Mouse (Mus musculus) macrophage (primary cell): Measurements from ENCODE around the gene Cntln. TPM values are rescaled to one million over a fixed set of nuclear protein-coding genes. Genes with fewer than 3 reads are reported as not detected.

Experiments
- H3K27ac ChIP-seq: fragments of 350-480 bp; formaldehyde crosslinking; 2 replicates; pipeline ENCODE4 v1.9.0; 2021
- H3K36me3 ChIP-seq: fragments of 350-480 bp; formaldehyde crosslinking; 2 replicates; pipeline ENCODE4 v1.9.0; 2021; ENCODE audit errors: inconsistent target
- H3K4me3 ChIP-seq: fragments of 350-480 bp; formaldehyde crosslinking; 2 replicates; pipeline ENCODE4 v1.9.0; 2021; ENCODE audit errors: inconsistent target
- H3K79me2 ChIP-seq: fragments of 350-480 bp; formaldehyde crosslinking; 2 replicates; pipeline ENCODE4 v1.9.0; 2021; ENCODE audit errors: inconsistent target
- WGBS: methylation state at CpG from one replicate; pipeline ENCODE4 v1.1.7; 2026; ENCODE audit warnings: inconsistent platforms; ENCODE audit not compliant: missing documents; 5-methylcytosine and 5-hydroxymethylcytosine counted together
- polyA plus RNA-seq: library from polyadenylated mRNA; stranded (reverse); fragments of 250-400 nt; gene quantifications from 3 replicates; pipeline ENCODE4 v1.2.4, GENCODE M21; 2018; ENCODE audit warnings: inconsistent platforms

The Cntln gene
- polyA plus RNA-seq, 1 experiment from 2014 or later, result 3.7 TPM

DNA sequence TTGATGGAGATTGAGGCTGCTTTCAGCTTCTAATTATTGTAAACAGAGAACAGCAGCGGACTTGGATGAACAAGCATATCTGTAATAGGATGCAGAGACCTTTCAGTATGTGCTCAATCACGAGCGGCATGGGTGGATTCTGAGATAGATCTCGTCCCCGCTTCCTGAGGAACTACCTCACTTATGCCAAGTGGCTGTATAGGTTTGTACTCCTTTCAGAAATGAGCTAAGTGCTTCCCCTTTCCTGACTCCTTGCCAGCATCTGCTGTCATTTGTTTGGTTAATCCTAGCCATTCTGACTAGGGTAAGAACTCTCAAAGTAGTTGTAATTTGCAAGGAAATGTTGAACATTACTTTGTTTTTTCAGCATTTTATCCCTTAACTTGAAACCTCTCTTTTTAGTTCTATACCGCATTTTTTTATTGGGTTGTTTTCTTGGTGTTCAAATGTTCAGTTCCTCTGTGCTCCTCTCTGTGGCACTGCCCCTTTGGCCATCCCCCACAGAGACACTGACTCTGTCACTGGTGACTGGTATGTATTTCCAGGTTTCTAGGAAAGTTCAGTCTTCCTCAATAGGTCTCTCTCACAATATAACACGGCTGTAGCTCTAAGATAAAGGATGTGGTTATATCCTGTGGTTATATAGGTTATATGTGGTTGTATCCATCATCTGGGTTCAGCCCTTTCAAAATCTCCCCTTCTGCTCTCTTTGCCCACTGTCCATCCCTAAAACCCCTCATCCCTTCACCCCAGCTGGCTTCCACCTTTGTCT lies 93.0 kb downstream of the Cntln start:
- no peak overlapping the region for H3K27ac ChIP-seq
- no peaks in the 10 kb centered on the region for H3K36me3 ChIP-seq
- H3K4me3 ChIP-seq, result no peak overlapping the region
- H3K79me2 ChIP-seq, result no peaks in the 10 kb centered on the region
- 15% methylated on average over 7 of the region's 7 CpGs for WGBS

DNA sequence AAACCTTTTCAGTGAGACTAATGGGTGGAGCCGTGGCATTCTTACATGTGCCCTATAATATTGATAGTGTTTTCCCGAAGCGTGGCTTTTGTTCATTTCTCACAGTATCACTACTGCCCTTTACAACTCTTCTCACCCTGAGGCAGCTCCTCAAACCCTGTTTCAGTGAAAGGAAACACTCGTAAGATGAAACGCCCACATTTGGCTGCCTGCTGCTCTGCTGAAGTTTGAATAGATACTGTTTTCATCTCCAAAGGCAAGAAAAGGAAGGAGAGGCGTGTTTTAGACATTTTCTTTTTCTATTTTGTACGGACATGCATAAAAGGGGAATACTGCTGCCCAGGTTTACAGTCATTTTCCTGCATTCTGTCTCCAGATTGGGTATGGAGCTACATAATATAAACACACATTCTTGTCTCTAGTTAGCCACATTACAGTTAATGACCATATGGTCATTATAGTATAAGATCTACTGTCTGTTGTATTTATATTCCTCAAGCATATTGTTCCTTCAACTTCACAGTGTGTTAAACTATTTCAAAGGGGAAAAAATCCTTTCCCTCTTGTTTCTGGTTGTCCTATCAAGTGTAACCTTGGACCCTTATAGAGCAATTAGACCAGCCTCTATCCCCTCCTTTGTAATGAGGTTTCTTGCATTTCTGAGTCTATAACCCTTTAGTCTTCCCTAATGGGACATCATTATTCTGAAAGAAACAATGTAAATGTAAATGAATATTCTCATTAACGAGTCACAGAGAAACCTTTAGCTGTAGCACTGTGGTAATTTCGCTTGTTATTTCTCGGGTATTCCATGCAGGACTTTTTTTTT lies 111.6 kb downstream of the Cntln start:
- Histone ChIP-seq H3K4me3 (no peak overlapping the region), H3K36me3 (no peaks in the 10 kb centered on the region), H3K79me2 (no peaks in the 10 kb centered on the region), H3K27ac (no peak overlapping the region)
- WGBS, result 94% methylated on average over 10 of the region's 10 CpGs

- WGBS, result 77% methylated on average over 6 of the region's 6 CpGs
- Histone ChIP-seq H3K4me3 (no peak overlapping the region), H3K79me2 (no peaks in the 10 kb centered on the region), H3K36me3 (no peaks in the 10 kb centered on the region), H3K27ac (no peak overlapping the region)
These were observed 121.5 kb downstream of the Cntln start for GRCm38 (mm10) chr4:85005581-85005980.

GRCm38 (mm10) chr4:85006789-85007188 lies 122.7 kb downstream of the Cntln start:
- no peak overlapping the region for H3K4me3 ChIP-seq
- H3K36me3 ChIP-seq, result no peaks in the 10 kb centered on the region
- WGBS, result 100% methylated on average over 3 of the region's 3 CpGs
- H3K27ac ChIP-seq, result no peak overlapping the region
- no peaks in the 10 kb centered on the region for H3K79me2 ChIP-seq

DNA sequence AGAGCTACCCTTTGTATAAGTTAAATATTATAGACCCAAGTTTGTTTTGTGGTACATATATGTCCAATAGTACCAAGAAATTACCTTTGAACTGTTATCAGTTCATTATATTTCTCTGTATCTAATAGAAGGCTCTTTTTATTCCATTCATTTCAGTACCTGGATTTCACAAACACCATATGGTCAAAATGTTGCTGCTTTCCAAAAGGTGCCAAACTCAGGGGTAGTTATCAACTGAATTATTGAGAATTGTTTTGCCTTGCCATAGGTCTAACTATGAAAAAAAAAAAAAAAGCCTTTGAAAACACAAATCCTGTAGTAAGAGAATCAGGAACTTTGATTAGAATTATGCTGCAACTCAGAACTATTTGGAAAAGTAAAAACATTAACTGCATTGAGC lies 126.7 kb downstream of the Cntln start:
- Histone ChIP-seq H3K4me3 (no peak overlapping the region), H3K27ac (no peak overlapping the region), H3K79me2 (no peaks in the 10 kb centered on the region), H3K36me3 (no peaks in the 10 kb centered on the region)

GRCm38 (mm10) chr4:85045748-85046147 lies 161.6 kb downstream of the Cntln start:
- H3K27ac ChIP-seq, result no peak overlapping the region
- H3K4me3 ChIP-seq, result no peak overlapping the region
- no peaks in the 10 kb centered on the region for H3K79me2 ChIP-seq
- H3K36me3 ChIP-seq, result no peaks in the 10 kb centered on the region
- 100% methylated on average over 2 of the region's 2 CpGs for WGBS

DNA sequence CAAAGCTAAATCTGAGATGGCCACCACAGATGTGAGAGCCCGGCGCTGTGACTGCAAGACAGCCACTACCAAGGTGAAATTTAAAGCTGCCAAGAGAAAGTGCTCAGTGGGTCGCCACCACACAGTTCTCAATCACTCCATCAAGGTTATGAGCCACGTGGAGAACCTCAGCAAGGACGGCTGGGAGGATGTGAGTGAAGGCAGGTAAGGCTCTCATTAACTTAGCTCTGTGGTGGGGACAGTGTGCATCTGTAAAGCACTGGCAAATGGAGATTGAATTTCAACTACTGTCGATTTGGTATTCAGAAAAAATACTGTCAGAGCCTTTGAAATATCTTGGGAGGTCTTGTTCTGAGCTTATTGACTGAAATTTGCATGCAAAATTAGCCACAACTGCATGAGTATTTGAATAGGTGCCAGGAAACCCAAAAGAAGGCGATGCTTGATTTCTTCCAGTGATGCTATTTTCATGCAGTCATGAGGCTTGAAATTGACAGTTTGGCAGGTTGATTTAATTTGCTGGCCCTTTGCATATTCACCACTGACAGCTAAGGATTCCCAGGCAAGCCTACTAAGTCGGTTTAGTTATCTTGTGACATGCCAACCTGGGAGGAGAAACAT lies 165.9 kb downstream of the Cntln start:
- H3K4me3 ChIP-seq, result no peak overlapping the region
- H3K27ac ChIP-seq, result no peak overlapping the region
- 91% methylated on average over 8 of the region's 8 CpGs for WGBS
- no peaks in the 10 kb centered on the region for H3K36me3 ChIP-seq
- H3K79me2 ChIP-seq, result no peaks in the 10 kb centered on the region

DNA sequence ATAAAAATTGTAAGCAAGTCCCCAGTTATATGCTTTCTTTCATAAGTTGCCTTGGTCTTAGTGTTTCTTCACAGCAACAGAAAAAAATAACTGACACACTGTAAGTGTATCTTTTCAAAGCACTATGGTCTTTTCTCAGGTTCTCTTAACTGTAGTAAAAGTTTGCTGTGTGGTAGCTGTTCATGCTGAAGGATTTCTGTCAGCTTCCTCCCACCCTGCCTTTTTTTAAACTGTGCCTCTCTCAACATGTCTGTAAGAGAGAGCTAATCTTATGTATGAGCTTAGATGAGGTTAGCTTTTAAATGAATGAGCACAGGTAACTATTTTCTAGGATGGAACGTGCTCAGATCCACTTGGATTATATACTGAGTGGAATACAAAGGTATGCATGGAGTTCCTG lies 170.5 kb downstream of the Cntln start:
- H3K79me2 ChIP-seq, result no peaks in the 10 kb centered on the region
- H3K4me3 ChIP-seq, result no peak overlapping the region
- H3K36me3 ChIP-seq, result no peaks in the 10 kb centered on the region
- 64% methylated on average over 1 of the region's 1 CpGs for WGBS
- H3K27ac ChIP-seq, result no peak overlapping the region

GRCm38 (mm10) chr4:85059598-85059997 lies 175.5 kb downstream of the Cntln start:
- Histone ChIP-seq H3K4me3 (no peak overlapping the region), H3K27ac (no peak overlapping the region), H3K36me3 (no peaks in the 10 kb centered on the region), H3K79me2 (no peaks in the 10 kb centered on the region)
- WGBS, result 90% methylated on average over 1 of the region's 2 CpGs

GRCm38 (mm10) chr4:85061676-85062075 lies 177.6 kb downstream of the Cntln start:
- H3K36me3 ChIP-seq, result no peaks in the 10 kb centered on the region

DNA sequence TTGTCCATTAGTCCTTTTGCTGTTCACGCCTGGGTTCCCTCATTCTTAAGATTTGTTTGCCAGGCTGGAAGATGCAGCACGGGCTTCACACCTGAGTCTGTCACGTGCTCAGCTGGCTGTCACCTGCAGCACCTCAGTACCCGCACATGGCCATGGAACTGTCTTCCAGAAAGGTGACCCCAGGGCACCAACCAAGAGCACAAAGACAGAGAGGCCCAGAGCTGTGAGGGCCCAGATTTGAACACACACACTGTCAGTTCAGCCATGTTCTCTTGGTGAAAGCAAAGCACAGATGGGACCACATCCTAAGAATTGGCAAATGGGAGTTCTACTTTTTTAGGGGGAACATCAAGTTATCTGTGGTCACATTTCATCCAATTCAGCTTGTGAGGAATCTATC lies 211.9 kb downstream of the Cntln start:
- H3K79me2 ChIP-seq, result no peaks in the 10 kb centered on the region
- H3K27ac ChIP-seq, result no peak overlapping the region
- no peak overlapping the region for H3K4me3 ChIP-seq
- WGBS, result 98% methylated on average over 4 of the region's 4 CpGs
- H3K36me3 ChIP-seq, result no peaks in the 10 kb centered on the region

More at GRCm38 (mm10) chr4:85061676-85062075, 177.6 kb downstream of the Cntln start:
- WGBS, result 92% methylated on average over 2 of the region's 2 CpGs
- H3K79me2 ChIP-seq, result no peaks in the 10 kb centered on the region
- no peak overlapping the region for H3K27ac ChIP-seq
- no peak overlapping the region for H3K4me3 ChIP-seq

DNA sequence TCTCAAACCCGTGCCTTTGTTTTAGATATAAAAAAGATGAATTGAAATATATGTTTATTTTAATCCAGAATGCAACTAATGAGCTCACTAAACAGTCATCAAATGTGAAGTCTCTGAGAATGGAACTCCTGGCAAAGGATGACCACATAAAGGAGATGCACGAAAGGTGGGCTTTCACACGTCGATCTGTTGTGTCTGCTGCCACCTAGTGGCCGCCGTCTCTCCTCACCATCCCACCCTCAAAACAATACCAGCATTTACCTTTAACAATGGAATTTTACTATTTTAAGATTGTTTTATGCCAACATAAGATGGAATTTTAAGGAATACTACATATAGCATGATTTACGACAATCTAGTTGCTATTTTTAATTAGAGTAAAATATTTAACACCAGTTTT lies 212.6 kb downstream of the Cntln start:
- WGBS, result 23% methylated on average over 7 of the region's 7 CpGs
- Histone ChIP-seq H3K4me3 (no peak overlapping the region), H3K36me3 (no peaks in the 10 kb centered on the region), H3K27ac (no peak overlapping the region), H3K79me2 (no peaks in the 10 kb centered on the region)

GRCm38 (mm10) chr4:85102168-85102567 lies 218.1 kb downstream of the Cntln start:
- Histone ChIP-seq H3K79me2 (no peaks in the 10 kb centered on the region), H3K36me3 (no peaks in the 10 kb centered on the region), H3K4me3 (no peak overlapping the region), H3K27ac (no peak overlapping the region)
- WGBS, result 97% methylated on average over 4 of the region's 4 CpGs

GRCm38 (mm10) chr4:85106416-85106815 lies 222.3 kb downstream of the Cntln start:
- Histone ChIP-seq H3K4me3 (no peak overlapping the region), H3K79me2 (no peaks in the 10 kb centered on the region), H3K36me3 (no peaks in the 10 kb centered on the region), H3K27ac (no peak overlapping the region)
- WGBS, result 21% methylated on average over 1 of the region's 1 CpGs

DNA sequence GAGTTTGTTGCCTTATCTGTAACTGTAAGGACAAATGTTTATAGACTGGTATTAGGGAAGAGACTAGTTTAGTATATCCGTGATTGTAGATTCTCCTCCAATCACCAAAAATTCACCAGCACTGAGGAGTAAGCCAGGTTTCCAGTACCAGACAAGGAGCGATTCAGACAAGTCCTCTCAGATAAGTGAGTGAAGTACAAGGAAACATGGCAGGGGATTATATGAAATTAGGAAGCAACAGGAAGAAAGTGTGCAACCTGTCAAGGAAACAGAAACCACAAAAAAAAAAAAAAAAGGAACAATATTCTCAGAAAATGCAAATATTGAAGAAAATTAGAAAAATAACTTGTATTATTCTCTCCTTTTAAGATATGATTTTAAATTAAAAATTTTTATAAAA lies 222.9 kb downstream of the Cntln start:
- Histone ChIP-seq H3K79me2 (no peaks in the 10 kb centered on the region), H3K27ac (no peak overlapping the region), H3K4me3 (no peak overlapping the region), H3K36me3 (no peaks in the 10 kb centered on the region)
- 38% methylated on average over 2 of the region's 2 CpGs for WGBS
